Mouse (Mus musculus) 3T3-L1 (cell line): ENCODE data around the gene Daglb.
"Not testable (repeated sequence)": the region's sequence is repeated elsewhere in the genome, so short reads cannot be mapped to it uniquely, and the experiment has no call there.

Source experiments
- DNase-seq: peaks from one replicate; pipeline ENCODE4 v3.0.0-alpha.2; 2015; ENCODE audit warnings: low read depth, low spot score

Gene Daglb

GRCm38 (mm10) chr5:143518045-143518591, 53.7 kb downstream of the Daglb start:
- peak; percentile 97 for DNase-seq

GRCm38 (mm10) chr5:143520415-143520814, 56.0 kb downstream of the Daglb start:
- DNase-seq = no peak

GRCm38 (mm10) chr5:143522882-143523281, 58.5 kb downstream of the Daglb start:
- DNase-seq = peak; percentile 58

- no peak for DNase-seq
Observed at GRCm38 (mm10) chr5:143525454-143526225, 61.3 kb downstream of the Daglb start.

GRCm38 (mm10) chr5:143526698-143527331, 62.4 kb downstream of the Daglb start:
- peak; percentile 70 for DNase-seq

GRCm38 (mm10) chr5:143527486-143528307, 63.3 kb downstream of the Daglb start, which contains the start of gene Rac1:
Gene Rac1, minus strand, starts transcription at chr5:143528036.
- DNase-seq = peak; percentile 97

GRCm38 (mm10) chr5:143528308-143528683, 63.9 kb downstream of the Daglb start:
- no peak for DNase-seq

GRCm38 (mm10) chr5:143530715-143531114, 66.3 kb downstream of the Daglb start:
- no peak for DNase-seq

GRCm38 (mm10) chr5:143534922-143535321, 70.5 kb downstream of the Daglb start:
- no peak for DNase-seq

GRCm38 (mm10) chr5:143537022-143537421, 72.6 kb downstream of the Daglb start:
- no peak for DNase-seq

- no peak for DNase-seq
Observed at GRCm38 (mm10) chr5:143539111-143539510, 74.7 kb downstream of the Daglb start.

GRCm38 (mm10) chr5:143547384-143547783, 83.0 kb downstream of the Daglb start:
- DNase-seq = peak; percentile 95

GRCm38 (mm10) chr5:143547866-143548265, 83.5 kb downstream of the Daglb start:
- no peak for DNase-seq

GRCm38 (mm10) chr5:143548401-143548846, 84.0 kb downstream of the Daglb start:
- peak; percentile 99 for DNase-seq

- not testable (repeated sequence) for DNase-seq
Observed at GRCm38 (mm10) chr5:143548922-143549321, 84.5 kb downstream of the Daglb start.

GRCm38 (mm10) chr5:143552911-143553310, 88.5 kb downstream of the Daglb start:
- DNase-seq = no peak

- no peak for DNase-seq
Observed at GRCm38 (mm10) chr5:143555233-143555632, 90.8 kb downstream of the Daglb start.
